Mouse (Mus musculus) fat pad, adult 2 months (tissue): ENCODE results near the gene Psmc6.

Source experiments
- DNase-seq: peaks from one replicate; pipeline ENCODE4 v3.0.0-alpha.2; 2011; ENCODE audit warnings: low read depth, low spot score; ENCODE audit errors: extremely low read depth

The Psmc6 gene

GRCm38 (mm10) chr14:45350931-45351859 lies 21.6 kb downstream of the Psmc6 start, which contains the start of gene Styx:
Styx (plus strand) TSS chr14:45351093.
- no peak for DNase-seq

- DNase-seq: no peak
Observed at GRCm38 (mm10) chr14:45364211-45365195, 34.9 kb downstream of the Psmc6 start.

- DNase-seq: no peak
Observed at GRCm38 (mm10) chr14:45365196-45365587, 35.6 kb downstream of the Psmc6 start.

GRCm38 (mm10) chr14:45378771-45379170 lies 49.2 kb downstream of the Psmc6 start:
- DNase-seq: no peak

GRCm38 (mm10) chr14:45380756-45381155 lies 51.2 kb downstream of the Psmc6 start:
- no peak for DNase-seq

GRCm38 (mm10) chr14:45382912-45383311 lies 53.3 kb downstream of the Psmc6 start:
- no peak for DNase-seq

GRCm38 (mm10) chr14:45385596-45385995 lies 56.0 kb downstream of the Psmc6 start:
- no peak for DNase-seq

- DNase-seq: no peak
Observed at GRCm38 (mm10) chr14:45387480-45387879, 57.9 kb downstream of the Psmc6 start.

- no peak for DNase-seq
Observed at GRCm38 (mm10) chr14:45388345-45389181, 59.0 kb downstream of the Psmc6 start.

GRCm38 (mm10) chr14:45389194-45389593 lies 59.6 kb downstream of the Psmc6 start:
- DNase-seq: no peak
